Mouse (Mus musculus) heart, postnatal 36 days (tissue): Measurements from ENCODE around the gene Csnk2b. TPM values are rescaled to one million over a fixed set of nuclear protein-coding genes. Genes with fewer than 3 reads are reported as not detected.

ENCODE experiments used
- DNase-seq, 2 experiments: peaks; one replicate each; pipeline ENCODE4 v3.0.0; 2021 to 2022
- intact Hi-C: fragments of 180-260 bp; cut with DNase I; formaldehyde crosslinking; loops from one replicate; pipeline ENCODE4 v1.15.1; 2025
- total RNA-seq, 2 experiments: library from RNA; stranded (reverse); gene quantifications; 2 replicates each; pipeline ENCODE4 v1.2.3; 2021

The Csnk2b gene
- total RNA-seq, 2 experiments from 2014 or later: 163 to 164 TPM

GRCm38 (mm10) chr17:35094475-35095365 is 27.1 kb downstream of the Csnk2b start:
- no peak for DNase-seq
- intact Hi-C loops: no loop called here

DNA sequence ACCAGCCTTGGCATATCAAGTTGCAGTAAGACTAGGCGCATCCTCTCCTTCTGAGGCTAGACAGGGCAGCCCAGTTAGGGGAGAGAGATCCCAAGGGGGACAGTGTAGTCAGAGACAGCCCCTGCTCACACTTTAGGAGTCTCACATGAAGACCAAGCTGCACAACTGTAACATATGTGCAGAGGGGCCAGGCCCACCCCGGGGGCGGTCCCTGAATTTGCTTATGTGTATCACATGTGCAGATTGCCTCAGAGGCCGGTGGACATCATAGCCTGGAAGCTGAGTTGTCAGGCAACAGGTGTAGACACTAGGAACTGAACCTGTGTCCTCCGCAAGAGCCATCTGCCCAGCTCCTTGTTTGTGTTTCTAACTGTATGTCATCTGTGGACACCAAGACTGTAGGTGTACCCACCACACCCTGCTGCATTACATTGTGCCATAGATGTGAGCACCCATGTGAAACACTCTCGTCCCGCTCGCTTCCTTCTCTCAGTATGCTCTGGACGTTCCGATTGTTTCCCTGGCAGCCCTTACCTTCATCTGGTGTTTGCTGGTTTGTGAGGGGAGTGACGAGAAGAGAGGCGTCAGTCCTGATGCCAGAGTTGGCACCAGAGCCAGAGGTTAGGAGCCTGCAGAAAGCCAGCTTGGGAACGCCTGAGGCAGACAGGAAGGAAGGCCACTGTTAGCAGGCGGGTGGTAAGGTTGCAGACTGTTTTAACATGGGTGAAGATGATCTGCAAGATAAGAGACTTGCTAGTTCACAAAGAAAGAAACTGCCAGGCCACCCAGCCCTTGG is 29.3 kb downstream of the Csnk2b start:
- DNase-seq: no peak
- intact Hi-C loops: no loop called here

- intact Hi-C loops: no loop called here
- DNase-seq: peak in 1 of 2 experiments; percentile 43
These were observed 31.5 kb downstream of the Csnk2b start for GRCm38 (mm10) chr17:35090166-35090932.

DNA sequence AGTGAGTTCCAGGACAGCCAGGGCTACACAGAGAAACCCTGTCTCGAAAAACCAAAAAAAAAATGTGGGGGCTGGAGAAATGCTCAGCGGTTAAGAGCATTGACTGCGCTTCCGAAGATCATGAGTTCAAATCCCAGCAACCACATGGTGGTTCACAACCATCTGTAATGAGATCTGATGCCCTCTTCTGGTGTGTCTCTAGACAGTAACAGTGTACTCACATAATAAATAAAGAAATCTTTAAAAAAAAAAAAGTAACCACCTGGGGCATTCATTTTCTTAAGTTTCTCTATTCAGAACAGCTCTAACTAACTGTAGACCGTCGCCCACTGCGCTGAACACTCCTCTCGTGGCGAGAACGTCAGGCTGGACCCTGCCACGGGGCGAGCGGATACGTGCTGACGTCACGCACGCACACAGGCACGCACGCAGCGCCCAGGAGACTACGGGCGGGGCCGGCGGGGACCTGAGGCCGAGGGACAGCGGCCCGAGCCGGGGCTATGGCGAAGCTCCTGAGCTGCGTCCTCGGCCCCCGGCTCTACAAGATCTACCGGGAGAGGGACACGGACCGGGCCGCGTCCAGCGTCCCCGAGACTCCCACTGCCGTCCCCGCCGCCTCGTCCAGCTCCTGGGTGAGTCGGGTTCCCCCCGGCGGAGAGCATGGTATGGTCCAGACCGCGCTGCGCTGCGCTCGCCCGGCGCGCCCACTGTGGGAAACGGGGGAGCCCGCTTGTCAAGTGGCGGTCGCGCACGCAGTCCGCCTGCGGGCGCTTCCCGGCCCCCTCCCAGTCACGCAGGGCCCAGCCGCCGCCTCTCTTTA is 32.8 kb downstream of the Csnk2b start, which contains the start of gene Abhd16a:
Abhd16a (plus strand) TSS at position 439 of the 820 bp plus-strand sequence.
- peak; percentile 90 to 98 for DNase-seq
- intact Hi-C loops: loop anchor here (2.0 kb wide), 1 partner anchor 68 kb away; no protein-coding TSS in a partner anchor

DNA sequence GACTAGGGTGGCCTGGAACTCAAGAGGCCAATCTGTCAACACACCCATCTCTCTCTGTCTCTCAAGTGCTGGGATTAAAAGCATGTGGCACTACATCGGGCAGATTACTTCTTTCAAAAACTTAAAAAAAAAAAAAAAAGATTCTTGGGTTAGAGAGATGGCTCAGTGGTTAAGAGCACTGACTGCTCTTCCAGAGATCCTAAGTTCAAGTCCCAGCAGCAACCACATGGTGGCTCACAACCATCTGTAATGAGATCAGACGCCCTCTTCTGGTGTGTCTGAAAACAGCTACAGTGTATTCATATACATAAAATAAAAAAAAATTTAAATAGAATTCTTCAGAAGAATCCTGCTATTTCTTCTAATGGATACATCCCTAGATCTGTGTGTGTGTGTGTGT is 33.7 kb downstream of the Csnk2b start:
- no peak for DNase-seq
- intact Hi-C loops: loop anchor here (2.0 kb wide), 1 partner anchor 67 kb away; no protein-coding TSS in a partner anchor

- intact Hi-C loops: no loop called here
- DNase-seq: no peak
These were observed 36.5 kb downstream of the Csnk2b start, which contains the start of gene Ly6g6f for GRCm38 (mm10) chr17:35085208-35085865. Gene Ly6g6f, minus strand, starts transcription at chr17:35085610.

DNA sequence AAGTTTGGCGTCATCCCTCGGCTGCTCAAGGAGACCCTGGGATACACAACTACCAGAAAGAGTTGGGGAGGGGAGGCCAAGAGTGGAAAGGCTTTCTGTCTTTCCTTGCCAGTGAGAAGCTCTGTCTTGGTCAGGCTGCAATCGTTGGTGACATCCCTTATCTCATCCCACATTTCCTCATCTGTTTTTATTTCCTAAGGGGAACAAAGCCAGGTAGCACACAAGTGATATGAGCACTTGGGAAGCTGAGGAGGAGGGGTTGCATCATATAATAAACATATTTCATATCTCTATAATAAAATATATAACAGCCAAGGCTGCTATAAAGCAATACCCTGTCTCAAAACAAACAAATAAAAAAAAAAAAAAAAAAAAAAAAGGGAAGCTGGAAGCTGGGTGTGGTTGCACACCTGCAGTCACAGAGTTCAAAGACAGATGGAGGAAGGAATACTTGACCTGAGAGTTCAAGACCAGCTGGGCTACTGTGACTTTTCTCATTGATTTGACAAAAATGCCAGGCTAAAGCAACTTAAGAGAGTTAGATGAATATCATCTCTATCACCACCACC is 37.8 kb downstream of the Csnk2b start:
- intact Hi-C loops: no loop called here
- DNase-seq: no peak

DNA sequence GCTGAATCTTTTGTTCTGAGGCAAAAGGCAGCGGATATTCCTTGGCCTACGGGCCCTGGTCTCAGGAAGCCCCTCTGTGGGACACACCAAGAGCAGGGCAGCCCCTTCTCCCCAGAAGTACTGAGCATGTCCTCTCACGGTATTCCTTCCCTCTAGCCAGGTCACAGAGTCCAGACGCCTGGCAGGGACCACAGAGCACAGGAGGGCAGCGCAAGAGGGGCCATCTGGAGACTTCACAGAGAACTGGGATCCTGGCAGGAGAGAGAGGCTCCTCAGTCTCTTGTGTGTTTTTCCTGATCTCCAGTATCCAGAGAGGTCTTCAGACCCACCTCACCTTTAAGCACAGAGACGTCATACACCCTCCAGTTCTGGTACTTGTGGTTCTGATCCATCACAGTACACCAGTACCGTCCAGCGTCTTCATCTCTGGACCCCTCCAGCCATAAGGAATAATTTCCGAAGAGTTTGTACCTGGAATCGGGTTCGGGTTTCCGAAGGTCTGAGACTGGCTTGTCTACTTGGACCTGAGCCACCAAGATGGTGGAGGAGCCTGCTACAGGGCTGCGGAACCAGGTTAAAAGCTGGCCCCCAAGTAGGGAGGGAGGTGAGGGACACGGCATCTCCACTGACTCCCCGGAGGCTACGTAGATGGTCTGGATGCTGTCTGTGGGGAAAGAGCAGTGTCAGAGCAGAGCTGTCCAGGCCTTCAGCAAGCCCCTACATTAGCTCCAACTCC is 38.8 kb downstream of the Csnk2b start:
- no peak for DNase-seq
- intact Hi-C loops: no loop called here

DNA sequence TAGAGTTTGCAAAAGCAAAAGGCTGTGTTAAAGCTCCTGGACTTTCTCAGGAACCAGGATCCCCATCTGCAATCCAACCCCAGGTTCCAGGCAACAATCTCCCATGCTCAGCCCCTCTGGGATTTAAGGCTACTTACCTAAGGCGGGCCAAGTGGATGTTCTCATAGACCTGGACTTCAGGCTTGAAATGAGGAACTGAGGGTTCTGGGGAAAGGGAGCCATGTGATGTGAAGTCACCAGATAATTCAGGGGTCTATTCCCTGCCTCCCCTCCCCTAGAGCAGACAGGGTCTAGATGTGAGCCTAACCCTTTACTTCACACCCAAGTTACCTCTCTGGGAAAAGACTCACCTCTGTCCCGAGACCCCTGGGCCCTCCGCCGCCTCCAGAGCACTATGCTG is 41.1 kb downstream of the Csnk2b start:
- intact Hi-C loops: no loop called here
- no peak for DNase-seq

GRCm38 (mm10) chr17:35080248-35080647 is 41.6 kb downstream of the Csnk2b start:
- intact Hi-C loops: no loop called here
- no peak for DNase-seq

GRCm38 (mm10) chr17:35079778-35080177 is 42.1 kb downstream of the Csnk2b start:
- DNase-seq: peak in 1 of 2 experiments; percentile 20
- intact Hi-C loops: no loop called here

- DNase-seq: peak; percentile 55 to 67
- intact Hi-C loops: loop anchor here (1.0 kb wide), 1 partner anchor 57 kb away; no protein-coding TSS in a partner anchor
These were observed 44.0 kb downstream of the Csnk2b start, which contains the start of gene Ly6g6d for GRCm38 (mm10) chr17:35077786-35078233. Gene Ly6g6d, minus strand, starts transcription at chr17:35078065.

DNA sequence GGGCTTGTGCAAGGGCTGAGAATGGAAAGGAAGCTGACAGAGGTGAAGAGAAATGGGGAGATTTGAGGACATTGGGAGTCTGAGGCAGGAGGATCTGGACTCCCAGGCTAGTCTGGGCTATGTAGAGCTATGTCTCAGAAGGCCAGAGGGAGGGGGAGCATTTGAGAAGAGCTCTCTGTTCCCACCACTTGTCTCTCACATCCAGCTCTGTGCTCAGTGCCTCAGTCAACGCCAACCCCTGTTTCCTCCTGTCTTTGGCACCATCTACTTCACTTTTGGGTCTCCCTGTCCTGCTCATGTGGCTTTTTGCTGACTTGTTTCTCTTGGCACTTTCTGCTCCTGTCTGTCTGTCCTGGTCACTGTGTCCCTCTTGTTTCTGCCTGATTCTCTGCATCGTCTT is 44.6 kb downstream of the Csnk2b start:
- no peak for DNase-seq
- intact Hi-C loops: no loop called here

DNA sequence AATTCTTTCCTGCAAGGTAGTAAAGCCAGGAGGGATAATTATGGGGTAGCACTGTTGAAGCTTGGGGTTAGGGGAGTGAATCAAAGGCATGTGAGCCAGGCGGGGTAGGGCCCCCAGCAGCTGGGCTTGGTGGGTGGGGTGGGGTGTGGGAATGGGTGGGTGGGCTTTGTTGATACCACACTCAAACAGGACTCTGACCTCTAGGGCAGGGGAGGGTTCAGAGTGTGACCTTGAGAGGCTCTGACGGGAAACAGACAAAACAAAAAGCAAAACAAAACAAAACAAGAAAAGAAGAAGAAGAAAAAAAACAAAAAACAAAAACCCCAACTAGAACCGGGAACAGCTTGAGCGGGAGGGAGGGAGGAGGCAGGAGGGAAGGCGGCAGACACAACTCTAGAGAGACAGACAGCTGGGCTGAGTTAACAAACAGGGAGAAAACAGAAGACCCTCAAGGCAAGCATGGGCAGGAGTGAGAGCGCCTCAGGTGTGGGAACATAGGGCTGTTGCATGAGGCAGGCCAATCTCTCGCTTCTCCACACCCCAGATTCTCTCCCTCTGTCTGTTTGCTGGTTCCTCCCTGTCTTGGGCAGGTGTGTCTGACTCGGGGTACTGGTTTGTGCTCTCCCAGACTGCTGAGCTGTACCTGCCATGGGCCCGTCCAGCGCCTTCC is 45.2 kb downstream of the Csnk2b start, which contains the start of gene Ly6g6e:
Ly6g6e (plus strand) TSS at position 396 of the 670 bp plus-strand sequence.
- intact Hi-C loops: no loop called here
- DNase-seq: no peak

DNA sequence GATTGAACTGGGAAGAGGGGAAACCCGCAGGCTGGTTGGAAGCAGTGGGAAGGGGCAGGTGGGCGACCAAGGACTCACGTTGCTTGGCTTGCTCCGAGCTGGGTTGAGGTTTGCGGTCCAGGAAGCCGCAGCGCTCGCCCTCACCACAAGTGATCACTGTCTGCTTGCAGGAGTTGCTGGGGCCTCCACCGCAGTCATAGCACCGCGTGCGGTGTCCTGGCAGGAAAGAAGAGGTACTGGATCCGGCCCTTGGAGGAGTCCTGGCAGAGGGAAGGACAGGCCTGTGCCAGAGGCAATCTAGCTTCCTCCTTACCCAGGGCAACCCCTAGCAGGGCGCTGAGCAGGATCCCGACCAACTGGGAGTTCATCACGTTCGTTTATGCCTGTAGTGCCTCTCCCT is 47.8 kb downstream of the Csnk2b start:
- intact Hi-C loops: no loop called here
- no peak for DNase-seq

- intact Hi-C loops: no loop called here
- DNase-seq: no peak
These were observed 50.4 kb downstream of the Csnk2b start for GRCm38 (mm10) chr17:35071454-35071853.

DNA sequence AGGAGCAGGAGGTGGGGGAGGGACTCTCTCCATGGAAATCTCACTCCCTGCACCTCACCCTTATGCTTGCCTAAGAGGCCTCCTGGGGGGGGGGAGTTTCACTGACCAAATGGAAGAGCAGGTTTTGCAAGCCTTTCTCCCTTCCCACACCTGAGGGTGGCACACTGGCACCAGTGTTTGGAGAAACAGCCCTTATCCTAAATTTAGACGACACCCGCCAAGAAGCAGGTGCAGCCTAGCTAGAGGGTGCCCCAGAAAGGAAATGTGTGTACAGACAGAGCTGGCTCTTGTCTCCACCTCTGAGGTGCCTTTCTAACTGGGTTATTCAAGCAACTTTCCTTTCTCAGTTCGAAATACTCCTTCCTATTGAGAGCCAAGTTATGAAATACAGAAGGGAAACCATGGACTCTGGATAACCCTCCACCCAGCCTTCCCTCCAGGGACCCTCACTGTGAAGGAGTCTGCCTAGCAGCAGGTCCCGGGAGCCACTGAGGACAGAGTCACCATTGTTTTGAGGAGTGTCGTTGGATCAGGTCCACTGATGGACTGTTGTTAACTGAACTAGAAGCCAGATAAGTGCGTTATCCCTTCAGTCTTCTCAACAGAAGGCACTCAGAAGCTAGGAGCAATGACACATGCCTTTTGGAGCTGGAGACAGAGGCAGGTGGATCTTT is 51.2 kb downstream of the Csnk2b start:
- intact Hi-C loops: no loop called here
- DNase-seq: no peak
